Mouse (Mus musculus): ENCODE results near the gene Il17rc. TPM values are rescaled to one million over a fixed set of nuclear protein-coding genes. Genes with fewer than 3 reads are reported as not detected.
A peak's percentile ranks its signal among the peaks of the same experiment; 100 is the strongest.

Gene Il17rc
- total RNA-seq (2022) = 1 to 10 TPM; 3.8 to 6.1 (median 4.8) TPM

- DNase-seq (ENCODE audit: low spot score in 2 of 2) = no peak
Measured at GRCm38 (mm10) chr6:113471297-113471936, at the start of gene Il17rc. Gene Il17rc, plus strand, starts transcription at chr6:113471427.

- DNase-seq (ENCODE audit: low spot score in 2 of 2) = no peak
Measured at GRCm38 (mm10) chr6:113423000-113423399, 48.2 kb upstream of the Il17rc start.

- DNase-seq (ENCODE audit: low spot score in 2 of 2) = no peak
Measured at GRCm38 (mm10) chr6:113424187-113424586, 47.0 kb upstream of the Il17rc start.

GRCm38 (mm10) chr6:113426696-113427095 lies 44.5 kb upstream of the Il17rc start:
- no peak for DNase-seq (ENCODE audit: low spot score in 2 of 2)

- no peak for DNase-seq (ENCODE audit: low spot score in 2 of 2)
Measured at GRCm38 (mm10) chr6:113427397-113427796, 43.8 kb upstream of the Il17rc start.

GRCm38 (mm10) chr6:113428006-113428405 lies 43.2 kb upstream of the Il17rc start:
- no peak for DNase-seq (ENCODE audit: low spot score in 2 of 2)

- no peak for DNase-seq (ENCODE audit: low spot score in 2 of 2)
Measured at GRCm38 (mm10) chr6:113429965-113430364, 41.3 kb upstream of the Il17rc start.

- DNase-seq (ENCODE audit: low spot score in 2 of 2) = no peak
Measured at GRCm38 (mm10) chr6:113430846-113431245, 40.4 kb upstream of the Il17rc start.

GRCm38 (mm10) chr6:113431801-113432200 lies 39.4 kb upstream of the Il17rc start:
- no peak for DNase-seq (ENCODE audit: low spot score in 2 of 2)

GRCm38 (mm10) chr6:113433661-113434060 lies 37.6 kb upstream of the Il17rc start:
- DNase-seq (ENCODE audit: low spot score in 2 of 2) = no peak

GRCm38 (mm10) chr6:113434691-113435090 lies 36.5 kb upstream of the Il17rc start:
- DNase-seq (ENCODE audit: low spot score in 2 of 2) = no peak

GRCm38 (mm10) chr6:113435664-113436205 lies 35.5 kb upstream of the Il17rc start, which contains the start of gene Cidec:
Gene Cidec, minus strand, starts transcription at chr6:113435760.
- no peak for DNase-seq (ENCODE audit: low spot score in 2 of 2)

GRCm38 (mm10) chr6:113437135-113437534 lies 34.1 kb upstream of the Il17rc start:
- DNase-seq (ENCODE audit: low spot score in 2 of 2) = no peak

GRCm38 (mm10) chr6:113438721-113439430 lies 32.4 kb upstream of the Il17rc start:
- DNase-seq (ENCODE audit: low spot score in 2 of 2) = no peak

GRCm38 (mm10) chr6:113440686-113441085 lies 30.5 kb upstream of the Il17rc start:
- DNase-seq (ENCODE audit: low spot score in 2 of 2) = no peak

- DNase-seq (ENCODE audit: low spot score in 2 of 2) = peak in 1 of 2 experiments; percentile 72
Measured at GRCm38 (mm10) chr6:113441147-113441680, 30.0 kb upstream of the Il17rc start.

GRCm38 (mm10) chr6:113442087-113442441 lies 29.2 kb upstream of the Il17rc start:
- no peak for DNase-seq (ENCODE audit: low spot score in 2 of 2)

GRCm38 (mm10) chr6:113442442-113443090 lies 28.7 kb upstream of the Il17rc start, which contains the start of gene Jagn1:
Gene Jagn1, plus strand, starts transcription at chr6:113442569.
- peak; percentile 85 to 88 for DNase-seq (ENCODE audit: low spot score in 2 of 2)

GRCm38 (mm10) chr6:113443091-113443490 lies 28.1 kb upstream of the Il17rc start:
- no peak for DNase-seq (ENCODE audit: low spot score in 2 of 2)

- DNase-seq (ENCODE audit: low spot score in 2 of 2) = no peak
Measured at GRCm38 (mm10) chr6:113444207-113444965, 26.8 kb upstream of the Il17rc start.

- no peak for DNase-seq (ENCODE audit: low spot score in 2 of 2)
Measured at GRCm38 (mm10) chr6:113447639-113448038, 23.6 kb upstream of the Il17rc start.
